Mouse (Mus musculus): ENCODE measurements at regions not wholly inside any gene's neighbourhood (a gene's known extent, or its start where the extent isn't known, plus 50 kb on each side); places are given as distances from the start of the nearest gene placed in this dataset.

- TF ChIP-seq CTCF (IDR thresholded peaks at IDR 0.05; ENCODE audit: low read depth) = no peak
- no peak for TF ChIP-seq EP300 (IDR thresholded peaks at IDR 0.05; ENCODE audit: low read depth)
These were observed 407.7 kb upstream of the Mmadhc start for GRCm38 (mm10) chr2:50704297-50704696.

All from liver, postnatal 0 days (tissue).